Mouse (Mus musculus): ENCODE measurements around the gene Dnajc15. TPM values are rescaled to one million over a fixed set of nuclear protein-coding genes. Genes with fewer than 3 reads are reported as not detected.

Gene Dnajc15
- polyA plus RNA-seq, 1 experiment from 2014 or later = 126 TPM

GRCm38 (mm10) chr14:77831936-77832335 lies 43.0 kb downstream of the Dnajc15 start:
- Histone ChIP-seq H3K9ac (no peak overlapping the region), H3K4me2 (no peak overlapping the region), H3K27me3 (replicated peaks) (no peaks in the 10 kb centered on the region), H3K36me3 (no peaks in the 10 kb centered on the region), H3K9me3 (replicated peaks) (no peaks in the 10 kb centered on the region), H3K4me3 (no peak overlapping the region), H3K27ac (ENCODE audit: poor library complexity, severe bottlenecking) (no peak overlapping the region), H3K4me1 (replicated peaks) (0 out of 2 replicates have a peak, but pooled peaks cover 3% of the 10 kb centered on the region)
- ATAC-seq (ENCODE audit: insufficient number of reproducible peaks, low FRiP score) = no peak
- 80% methylated on average over 4 of the region's 4 CpGs for WGBS

GRCm38 (mm10) chr14:77829673-77830072 lies 45.3 kb downstream of the Dnajc15 start:
- Histone ChIP-seq H3K9me3 (replicated peaks) (no peaks in the 10 kb centered on the region), H3K36me3 (no peaks in the 10 kb centered on the region), H3K27me3 (replicated peaks) (no peaks in the 10 kb centered on the region), H3K4me1 (replicated peaks) (peaks cover 8% of the 10 kb centered on the region), H3K27ac (ENCODE audit: poor library complexity, severe bottlenecking) (no peak overlapping the region), H3K9ac (no peak overlapping the region), H3K4me3 (no peak overlapping the region), H3K4me2 (no peak overlapping the region)
- no peak for ATAC-seq (ENCODE audit: insufficient number of reproducible peaks, low FRiP score)
- WGBS = 83% methylated on average over 4 of the region's 4 CpGs

- 57% methylated on average over 3 of the region's 3 CpGs for WGBS
- no peak for ATAC-seq (ENCODE audit: insufficient number of reproducible peaks, low FRiP score)
- H3K9ac ChIP-seq = no peak overlapping the region
Measured at GRCm38 (mm10) chr14:77825891-77826290, 49.0 kb downstream of the Dnajc15 start.

GRCm38 (mm10) chr14:77825121-77825520 lies 49.8 kb downstream of the Dnajc15 start:
- WGBS = 79% methylated on average over 6 of the region's 6 CpGs
- no peak overlapping the region for H3K4me3 ChIP-seq
- ATAC-seq (ENCODE audit: insufficient number of reproducible peaks, low FRiP score) = no peak
- no peak overlapping the region for H3K4me2 ChIP-seq
- H3K27me3 ChIP-seq (replicated peaks) = no peaks in the 10 kb centered on the region
- H3K9ac ChIP-seq = no peak overlapping the region
- H3K27ac ChIP-seq (ENCODE audit: poor library complexity, severe bottlenecking) = no peak overlapping the region
- peaks cover 8% of the 10 kb centered on the region for H3K9me3 ChIP-seq (replicated peaks)
- peaks cover 12% of the 10 kb centered on the region for H3K36me3 ChIP-seq
- peaks cover 8% of the 10 kb centered on the region for H3K4me1 ChIP-seq (replicated peaks)

More at GRCm38 (mm10) chr14:77825891-77826290, 49.0 kb downstream of the Dnajc15 start:
- H3K4me2 ChIP-seq = no peak overlapping the region
- no peaks in the 10 kb centered on the region for H3K27me3 ChIP-seq (replicated peaks)
- H3K27ac ChIP-seq (ENCODE audit: poor library complexity, severe bottlenecking) = no peak overlapping the region
- peaks cover 8% of the 10 kb centered on the region for H3K9me3 ChIP-seq (replicated peaks)
- peaks cover 11% of the 10 kb centered on the region for H3K36me3 ChIP-seq
- peaks cover 8% of the 10 kb centered on the region for H3K4me1 ChIP-seq (replicated peaks)
- H3K4me3 ChIP-seq = no peak overlapping the region

GRCm38 (mm10) chr14:77819841-77820240 lies 55.1 kb downstream of the Dnajc15 start:
- 84% methylated on average over 3 of the region's 3 CpGs for WGBS
- peaks cover 16% of the 10 kb centered on the region for H3K36me3 ChIP-seq
- no peaks in the 10 kb centered on the region for H3K4me1 ChIP-seq (replicated peaks)
- H3K4me3 ChIP-seq = no peak overlapping the region
- H3K27ac ChIP-seq (ENCODE audit: poor library complexity, severe bottlenecking) = no peak overlapping the region
- H3K27me3 ChIP-seq (replicated peaks) = no peaks in the 10 kb centered on the region
- H3K4me2 ChIP-seq = no peak overlapping the region
- no peak for ATAC-seq (ENCODE audit: insufficient number of reproducible peaks, low FRiP score)
- H3K9ac ChIP-seq = no peak overlapping the region
- peaks cover 8% of the 10 kb centered on the region for H3K9me3 ChIP-seq (replicated peaks)

GRCm38 (mm10) chr14:77817561-77817960 lies 57.4 kb downstream of the Dnajc15 start:
- WGBS = 94% methylated on average over 6 of the region's 6 CpGs
- Histone ChIP-seq H3K27me3 (replicated peaks) (no peaks in the 10 kb centered on the region), H3K4me2 (no peak overlapping the region), H3K36me3 (peaks cover 16% of the 10 kb centered on the region), H3K4me1 (replicated peaks) (no peaks in the 10 kb centered on the region), H3K9ac (no peak overlapping the region), H3K9me3 (replicated peaks) (peaks cover 8% of the 10 kb centered on the region), H3K4me3 (no peak overlapping the region), H3K27ac (ENCODE audit: poor library complexity, severe bottlenecking) (no peak overlapping the region)
- no peak for ATAC-seq (ENCODE audit: insufficient number of reproducible peaks, low FRiP score)

GRCm38 (mm10) chr14:77814935-77815334 lies 60.0 kb downstream of the Dnajc15 start:
- Histone ChIP-seq H3K36me3 (peaks cover 4% of the 10 kb centered on the region), H3K4me2 (no peak overlapping the region), H3K4me3 (no peak overlapping the region), H3K27me3 (replicated peaks) (no peaks in the 10 kb centered on the region), H3K27ac (ENCODE audit: poor library complexity, severe bottlenecking) (no peak overlapping the region), H3K4me1 (replicated peaks) (no peaks in the 10 kb centered on the region), H3K9me3 (replicated peaks) (no peaks in the 10 kb centered on the region), H3K9ac (no peak overlapping the region)
- ATAC-seq (ENCODE audit: insufficient number of reproducible peaks, low FRiP score) = no peak
- WGBS = 73% methylated on average over 4 of the region's 4 CpGs

GRCm38 (mm10) chr14:77812890-77813289 lies 62.0 kb downstream of the Dnajc15 start:
- Histone ChIP-seq H3K9ac (no peak overlapping the region), H3K4me3 (no peak overlapping the region), H3K4me1 (replicated peaks) (peaks cover 6% of the 10 kb centered on the region; the same call in 1 of the 2 replicates), H3K27me3 (replicated peaks) (no peaks in the 10 kb centered on the region), H3K9me3 (replicated peaks) (no peaks in the 10 kb centered on the region), H3K36me3 (no peaks in the 10 kb centered on the region), H3K4me2 (no peak overlapping the region), H3K27ac (ENCODE audit: poor library complexity, severe bottlenecking) (no peak overlapping the region)
- WGBS = 71% methylated on average over 1 of the region's 1 CpGs
- ATAC-seq (ENCODE audit: insufficient number of reproducible peaks, low FRiP score) = no peak

GRCm38 (mm10) chr14:77811466-77811865 lies 63.5 kb downstream of the Dnajc15 start:
- 80% methylated on average over 5 of the region's 5 CpGs for WGBS
- Histone ChIP-seq H3K9me3 (replicated peaks) (no peaks in the 10 kb centered on the region), H3K9ac (no peak overlapping the region), H3K36me3 (no peaks in the 10 kb centered on the region), H3K27ac (ENCODE audit: poor library complexity, severe bottlenecking) (no peak overlapping the region), H3K27me3 (replicated peaks) (no peaks in the 10 kb centered on the region), H3K4me2 (no peak overlapping the region), H3K4me3 (no peak overlapping the region), H3K4me1 (replicated peaks) (peaks cover 6% of the 10 kb centered on the region; the same call in 1 of the 2 replicates)
- no peak for ATAC-seq (ENCODE audit: insufficient number of reproducible peaks, low FRiP score)

GRCm38 (mm10) chr14:77807836-77808235 lies 67.1 kb downstream of the Dnajc15 start:
- Histone ChIP-seq H3K27me3 (replicated peaks) (no peaks in the 10 kb centered on the region), H3K9me3 (replicated peaks) (no peaks in the 10 kb centered on the region), H3K9ac (no peak overlapping the region), H3K4me3 (no peak overlapping the region), H3K36me3 (no peaks in the 10 kb centered on the region), H3K4me2 (no peak overlapping the region), H3K27ac (ENCODE audit: poor library complexity, severe bottlenecking) (no peak overlapping the region), H3K4me1 (replicated peaks) (peaks cover 6% of the 10 kb centered on the region; the same call in 1 of the 2 replicates)
- 77% methylated on average over 4 of the region's 4 CpGs for WGBS
- no peak for ATAC-seq (ENCODE audit: insufficient number of reproducible peaks, low FRiP score)

GRCm38 (mm10) chr14:77806345-77806744 lies 68.6 kb downstream of the Dnajc15 start:
- H3K9ac ChIP-seq = no peak overlapping the region
- 81% methylated on average over 5 of the region's 5 CpGs for WGBS

GRCm38 (mm10) chr14:77802268-77802630 lies 72.7 kb downstream of the Dnajc15 start:
- H3K4me2 ChIP-seq = no peak overlapping the region
- H3K4me3 ChIP-seq = no peak overlapping the region
- no peak for ATAC-seq (ENCODE audit: insufficient number of reproducible peaks, low FRiP score)
- no peaks in the 10 kb centered on the region for H3K36me3 ChIP-seq
- H3K9ac ChIP-seq = no peak overlapping the region
- no peaks in the 10 kb centered on the region for H3K4me1 ChIP-seq (replicated peaks)
- no peak overlapping the region for H3K27ac ChIP-seq (ENCODE audit: poor library complexity, severe bottlenecking)
- 68% methylated on average over 5 of the region's 5 CpGs for WGBS
- H3K27me3 ChIP-seq (replicated peaks) = no peaks in the 10 kb centered on the region
- no peaks in the 10 kb centered on the region for H3K9me3 ChIP-seq (replicated peaks)

More at GRCm38 (mm10) chr14:77806345-77806744, 68.6 kb downstream of the Dnajc15 start:
- Histone ChIP-seq H3K36me3 (no peaks in the 10 kb centered on the region), H3K4me2 (no peak overlapping the region), H3K9me3 (replicated peaks) (no peaks in the 10 kb centered on the region), H3K27ac (ENCODE audit: poor library complexity, severe bottlenecking) (no peak overlapping the region), H3K4me3 (no peak overlapping the region), H3K4me1 (replicated peaks) (peaks cover 6% of the 10 kb centered on the region; the same call in 1 of the 2 replicates), H3K27me3 (replicated peaks) (no peaks in the 10 kb centered on the region)
- ATAC-seq (ENCODE audit: insufficient number of reproducible peaks, low FRiP score) = no peak
